Mouse (Mus musculus) T-helper 17 cell (primary cell): ENCODE data around the gene Cpt1b.
"Not testable (repeated sequence)": the region's sequence is repeated elsewhere in the genome, so short reads cannot be mapped to it uniquely, and the experiment has no call there.

Source experiments
- in situ Hi-C, 2 experiments: fragments of 300-600 bp; cut with MboI, MseI; formaldehyde crosslinking; loops; 1 replicate in 1 of 2; 2 replicates in 1 of 2; pipeline ENCODE4 v1.15.1; 2025; ENCODE audit warnings: high pct_unique_total_duplicates in 2 of 2

The Cpt1b gene

DNA sequence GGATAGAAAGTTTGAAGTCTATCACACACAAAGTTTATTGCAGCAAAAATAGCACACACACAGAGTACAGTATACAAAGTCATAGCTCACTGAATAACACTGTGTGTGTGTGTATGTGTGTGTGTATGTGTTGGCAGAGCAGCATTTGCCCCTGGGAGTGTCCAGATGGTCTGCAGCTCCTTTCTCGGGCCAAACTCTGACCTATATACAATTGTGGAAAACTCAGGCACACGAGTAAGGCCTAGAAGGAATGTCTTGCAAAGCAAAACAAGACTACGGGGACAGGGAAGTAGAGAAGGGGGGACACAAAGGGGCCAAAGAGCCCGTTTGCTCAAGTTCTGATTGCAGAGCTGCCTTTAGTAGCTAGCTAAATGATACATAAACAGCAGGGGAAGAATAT lies 7.3 kb upstream of the Cpt1b start:
- in situ Hi-C loops, result no loop called here

GRCm38 (mm10) chr15:89431806-89432205 lies 6.1 kb upstream of the Cpt1b start:
- in situ Hi-C loops, result no loop called here

- in situ Hi-C loops, result no loop called here
These were observed 5.6 kb upstream of the Cpt1b start for GRCm38 (mm10) chr15:89431271-89431670.

- in situ Hi-C loops, result not testable (repeated sequence)
These were observed 5.1 kb upstream of the Cpt1b start for GRCm38 (mm10) chr15:89430771-89431170.

DNA sequence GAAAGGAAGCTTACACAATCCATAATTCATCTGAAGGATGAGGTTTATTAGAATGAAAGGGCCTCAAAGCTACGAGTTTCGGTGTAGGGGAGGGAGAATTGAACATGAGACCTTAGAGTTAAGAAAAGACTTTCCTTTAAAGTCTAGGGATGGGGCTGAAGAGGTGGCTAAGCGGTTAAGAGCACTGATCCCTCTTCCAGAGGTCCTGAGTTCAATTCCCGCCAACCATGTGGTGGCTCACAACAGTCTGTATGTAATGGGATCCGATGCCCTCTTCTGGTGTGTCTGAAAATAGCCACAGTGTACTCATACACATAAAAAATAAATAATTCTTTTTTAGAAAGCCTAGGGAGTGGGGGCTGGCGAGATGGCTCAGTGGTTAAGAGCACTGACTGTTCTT lies 4.7 kb upstream of the Cpt1b start:
- in situ Hi-C loops, result no loop called here

DNA sequence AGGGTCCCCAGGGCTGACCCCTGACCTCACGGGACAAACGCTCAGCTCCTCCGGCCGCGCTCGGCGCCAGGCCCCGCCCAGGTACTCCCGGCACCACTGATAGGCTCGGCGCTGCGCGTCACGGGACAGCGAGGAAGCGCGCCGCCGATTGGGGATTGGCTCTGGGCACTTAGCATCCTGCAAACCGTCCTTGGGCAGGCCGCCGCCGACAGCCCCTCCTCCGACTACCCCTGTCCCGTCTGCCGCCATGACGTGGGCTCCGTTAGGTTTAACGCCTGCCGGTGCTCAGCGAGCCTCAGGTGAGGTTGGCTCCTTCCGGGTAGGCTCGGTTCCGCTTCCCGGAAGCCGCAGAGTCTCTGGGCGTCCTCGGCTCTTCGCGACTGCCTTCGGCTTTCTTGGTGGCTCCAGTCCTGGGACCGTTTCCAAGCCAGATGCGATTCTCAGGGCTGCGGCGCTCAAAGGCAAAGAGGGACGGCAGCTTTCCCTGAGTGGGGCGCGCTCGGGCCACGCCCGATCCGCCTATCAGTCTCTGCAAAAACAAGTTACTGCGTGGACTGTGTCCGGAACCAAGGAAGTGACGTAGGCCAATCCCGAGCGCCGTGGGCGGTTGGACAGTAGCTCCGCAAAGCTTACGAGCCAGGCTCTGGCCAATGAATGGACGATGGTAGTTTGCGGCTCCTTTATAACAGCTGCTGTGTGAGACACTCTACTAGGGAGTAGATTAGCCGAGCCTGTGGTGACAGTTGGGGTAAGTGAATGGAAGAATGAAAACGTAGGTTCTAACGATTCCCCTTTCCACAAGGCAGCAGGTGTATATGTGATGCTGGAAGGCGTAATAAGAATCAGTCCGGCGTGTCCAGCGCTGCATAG lies 3.9 kb upstream of the Cpt1b start, which contains the start of the genes C730034F03Rik, Gm44502 and Chkb:
Gene C730034F03Rik, plus strand, starts transcription at position 238 of the 870 bp plus-strand sequence.
Gene Gm44502, minus strand, starts transcription at position 345 of the 870 bp plus-strand sequence.
Gene Chkb, minus strand, starts transcription at position 557 of the 870 bp plus-strand sequence.
- in situ Hi-C loops, result loop anchor here in 1 of 2 experiments (5.0 kb wide), 1 partner anchor 77 kb away; no protein-coding TSS in a partner anchor

- in situ Hi-C loops, result loop anchor here in 1 of 2 experiments (5.0 kb wide), 1 partner anchor 77 kb away; no protein-coding TSS in a partner anchor
These were observed 3.2 kb upstream of the Cpt1b start for GRCm38 (mm10) chr15:89428821-89429351.

- in situ Hi-C loops, result loop anchor here in 1 of 2 experiments (5.0 kb wide), 1 partner anchor 76 kb away; no protein-coding TSS in a partner anchor
These were observed 2.6 kb upstream of the Cpt1b start for GRCm38 (mm10) chr15:89428136-89428790.

DNA sequence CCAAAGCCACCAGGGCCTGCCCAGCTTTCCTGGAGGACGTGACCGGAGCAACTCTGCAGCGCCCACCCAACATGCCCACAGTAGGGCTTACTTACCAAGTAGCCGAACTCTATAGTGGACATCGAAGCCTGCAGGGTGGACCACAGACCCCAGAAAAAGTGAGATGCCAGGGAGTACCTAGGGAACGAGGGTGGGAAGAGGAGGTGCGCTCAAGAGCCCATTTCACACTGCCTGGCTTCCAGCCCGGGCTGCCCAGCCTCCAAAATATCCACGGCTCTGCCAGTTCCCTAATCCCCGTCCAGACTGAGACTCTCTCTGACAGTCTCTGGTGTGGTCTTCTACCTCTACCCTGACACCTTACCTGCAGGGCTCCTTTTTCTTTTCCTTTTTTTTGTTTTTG lies 1.1 kb upstream of the Cpt1b start:
- in situ Hi-C loops, result loop anchor here in 1 of 2 experiments (5.0 kb wide), 1 partner anchor 74 kb away; no protein-coding TSS in a partner anchor

DNA sequence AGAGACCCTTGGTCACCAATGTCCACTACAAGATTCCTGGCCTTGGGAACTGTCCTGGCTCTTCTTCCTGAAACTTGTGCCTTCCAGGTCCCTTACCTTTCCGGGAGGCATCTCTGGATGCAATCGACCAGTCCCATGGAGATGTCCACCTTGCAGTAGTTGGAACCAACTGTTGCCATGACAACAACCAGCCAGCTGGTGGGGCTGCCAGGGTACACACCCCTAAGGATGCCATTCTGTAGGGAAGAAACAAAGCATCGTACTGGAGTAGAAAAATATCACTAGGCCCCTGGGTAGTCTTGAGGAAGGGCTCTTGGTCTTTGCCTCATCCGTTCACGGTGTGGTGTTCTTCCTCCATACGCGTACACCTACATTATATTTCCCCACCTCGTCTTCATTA lies 1.0 kb downstream of the Cpt1b start:
- in situ Hi-C loops, result loop anchor here in 1 of 2 experiments (5.0 kb wide), 1 partner anchor 72 kb away; no protein-coding TSS in a partner anchor

DNA sequence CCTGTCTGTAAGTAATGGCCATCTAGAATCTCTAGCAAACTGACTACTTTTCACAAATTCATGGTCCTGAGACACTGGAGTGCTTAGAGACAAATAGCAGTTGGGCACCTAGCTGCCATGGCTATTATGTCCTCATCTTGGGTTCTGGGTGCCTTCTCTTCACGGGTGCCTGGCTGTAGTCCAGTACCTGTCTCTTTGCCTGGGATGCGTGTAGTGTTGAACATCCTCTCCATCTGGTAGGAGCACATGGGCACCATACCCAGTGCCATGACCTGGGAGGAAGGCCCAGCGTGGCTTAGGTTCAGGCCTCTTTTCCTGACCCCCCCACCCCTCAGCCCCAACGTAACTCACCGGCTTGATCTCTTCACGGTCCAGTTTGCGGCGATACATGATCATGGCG lies 3.7 kb downstream of the Cpt1b start:
- in situ Hi-C loops, result no loop called here

GRCm38 (mm10) chr15:89415282-89415681 lies 10.4 kb downstream of the Cpt1b start:
- in situ Hi-C loops, result no loop called here

- in situ Hi-C loops, result no loop called here
These were observed 15.5 kb downstream of the Cpt1b start, which contains the start of gene Syce3 for GRCm38 (mm10) chr15:89410118-89410517. Syce3 (minus strand) TSS chr15:89410503.

DNA sequence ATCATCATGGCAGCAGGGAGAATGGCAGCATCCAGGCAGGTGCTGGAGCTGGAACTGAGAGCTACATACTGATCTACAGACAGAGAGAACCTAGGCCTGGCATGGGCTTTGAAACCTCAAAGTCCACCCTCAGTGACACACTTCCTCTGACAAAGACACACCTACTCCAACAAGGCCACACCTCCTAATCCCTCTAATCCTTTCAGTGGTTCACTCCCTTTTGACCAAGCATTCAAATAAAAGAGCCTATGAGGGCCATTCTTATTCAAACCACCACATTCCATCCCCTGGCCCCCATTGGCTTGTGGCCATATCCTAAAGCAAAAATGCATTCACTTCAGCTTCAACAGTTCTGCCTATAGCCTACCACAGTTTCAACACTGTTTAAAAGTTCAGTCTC lies 19.0 kb downstream of the Cpt1b start:
- in situ Hi-C loops, result no loop called here

GRCm38 (mm10) chr15:89404831-89405623 lies 20.6 kb downstream of the Cpt1b start:
- in situ Hi-C loops, result no loop called here

DNA sequence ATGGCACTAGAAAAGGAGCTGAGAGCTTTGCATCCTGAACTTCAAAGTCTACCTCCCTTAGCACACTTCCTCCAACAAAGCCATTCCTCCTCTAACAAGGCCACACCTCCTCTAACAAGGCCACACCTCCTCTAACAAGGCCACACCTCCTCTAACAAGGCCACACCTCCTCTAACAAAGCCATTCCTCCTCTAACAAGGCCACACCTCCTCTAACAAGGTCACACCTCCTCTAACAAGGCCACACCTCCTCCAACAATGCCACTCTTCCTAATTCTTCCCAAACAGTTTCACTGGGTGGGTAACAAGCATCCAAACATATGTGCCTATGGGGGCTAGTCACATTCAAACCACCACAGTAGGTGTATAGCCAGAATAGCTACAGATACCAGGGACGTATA lies 23.2 kb downstream of the Cpt1b start:
- in situ Hi-C loops, result no loop called here

GRCm38 (mm10) chr15:89399716-89400115 lies 25.9 kb downstream of the Cpt1b start:
- in situ Hi-C loops, result no loop called here

DNA sequence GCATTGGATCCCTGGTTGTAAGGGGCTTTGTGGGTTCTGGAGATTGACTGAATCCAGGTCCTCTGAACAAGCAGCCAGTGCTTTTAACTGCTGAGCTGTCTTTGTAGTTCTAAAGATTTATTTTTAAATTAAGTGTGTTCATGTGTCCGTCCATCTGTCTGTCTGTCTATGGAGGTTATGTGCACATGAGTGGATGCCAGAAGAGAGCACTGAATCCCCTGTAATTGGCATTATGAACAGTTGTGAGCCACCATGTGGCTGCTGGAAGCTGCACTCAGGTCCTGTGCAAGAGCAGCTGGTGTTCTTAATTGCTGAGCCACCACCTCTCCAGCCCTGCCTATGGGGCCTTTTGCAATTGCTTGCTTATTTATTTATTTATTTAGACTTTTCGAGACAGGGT lies 27.5 kb downstream of the Cpt1b start:
- in situ Hi-C loops, result no loop called here

DNA sequence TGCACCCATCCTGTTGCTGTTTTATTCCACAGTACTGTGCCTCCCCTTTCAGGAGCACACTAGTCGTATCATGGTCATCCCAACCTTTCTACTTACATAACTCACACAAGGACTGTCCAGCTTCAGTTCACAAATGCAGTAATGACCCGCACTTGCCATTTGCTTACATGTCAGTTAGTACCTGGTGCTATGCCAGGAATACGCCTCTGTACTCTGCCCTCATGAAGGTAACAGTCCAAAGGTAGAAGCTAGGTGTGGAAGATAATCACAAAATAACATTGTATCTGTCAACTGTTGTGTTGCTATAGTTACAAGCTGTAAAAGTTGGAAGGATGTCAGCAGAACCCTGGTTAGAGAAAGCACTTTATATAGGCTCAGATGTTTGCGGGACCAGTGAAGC lies 28.8 kb downstream of the Cpt1b start:
- in situ Hi-C loops, result no loop called here

DNA sequence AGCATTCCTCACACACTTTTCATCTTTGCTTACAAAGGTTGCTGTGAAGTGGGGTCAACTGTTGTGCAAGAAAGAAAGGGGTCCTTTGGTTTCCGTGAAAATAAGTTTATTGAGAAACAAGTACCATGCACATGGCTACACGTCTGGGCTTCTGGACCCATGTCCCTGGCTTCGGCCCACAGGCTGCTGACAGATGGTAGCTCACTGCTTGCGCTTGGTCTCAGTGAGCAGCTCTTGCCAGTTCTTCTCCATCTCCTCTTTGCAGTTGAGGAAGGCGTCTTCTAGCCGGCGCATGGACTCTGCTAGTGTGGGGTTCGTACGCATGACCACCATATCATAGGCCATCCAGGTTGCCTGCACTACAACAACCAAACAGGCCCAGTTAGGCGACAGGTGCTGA lies 35.6 kb downstream of the Cpt1b start:
- in situ Hi-C loops, result no loop called here

DNA sequence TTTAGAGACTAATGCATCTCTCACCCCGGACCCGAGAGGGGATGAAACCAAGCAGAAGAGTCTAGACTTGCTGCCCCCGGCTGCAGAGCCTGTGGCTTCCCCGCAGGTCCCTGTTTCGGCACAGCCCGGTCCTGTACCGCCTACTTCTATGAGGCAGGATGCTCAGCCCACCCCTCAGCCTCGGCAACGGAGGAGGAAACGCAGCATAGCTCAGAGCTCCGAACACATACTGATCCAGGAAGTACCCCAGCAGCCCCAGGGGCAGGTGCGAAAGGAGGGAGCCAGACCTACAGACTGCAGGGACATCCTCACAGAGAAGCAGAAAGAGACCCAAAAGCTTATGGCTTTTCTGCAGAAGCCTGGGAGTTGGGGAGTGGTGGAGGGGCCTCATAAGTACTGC lies 38.5 kb downstream of the Cpt1b start:
- in situ Hi-C loops, result no loop called here
